Mouse (Mus musculus) embryonic facial prominence, embryonic 15.5 days (tissue): Measurements from ENCODE around the gene Olfr1487. TPM values are rescaled to one million over a fixed set of nuclear protein-coding genes. Genes with fewer than 3 reads are reported as not detected.
"Not testable (repeated sequence)": the region's sequence is repeated elsewhere in the genome, so short reads cannot be mapped to it uniquely, and the experiment has no call there.

ENCODE experiments used
- ATAC-seq: fragments of 200-750 bp; cut with Nextera tagmentation; 2 replicates; pipeline ENCODE4 v1.8.0; 2017; ENCODE audit warnings: low read depth, moderate TSS enrichment; ENCODE audit not compliant: insufficient number of reproducible peaks, low FRiP score, low TSS enrichment
- H3K27ac ChIP-seq: fragments of 300-500 bp; sonication (generic); replicated peaks from 2 replicates; pipeline ENCODE4 v1.5.1; 2015; ENCODE audit warnings: mild to moderate bottlenecking, inconsistent platforms
- H3K27me3 ChIP-seq: fragments of 300-500 bp; sonication (generic); 2 replicates; pipeline ENCODE4 v1.6.1; 2015; ENCODE audit warnings: inconsistent platforms
- H3K36me3 ChIP-seq: fragments of 300-500 bp; sonication (generic); 2 replicates; pipeline ENCODE4 v1.6.1; 2015; ENCODE audit warnings: mild to moderate bottlenecking, inconsistent platforms
- H3K4me1 ChIP-seq: fragments of 300-500 bp; sonication (generic); 2 replicates; pipeline ENCODE4 v1.6.1; 2015; ENCODE audit warnings: inconsistent platforms
- H3K4me2 ChIP-seq: fragments of 300-500 bp; sonication (generic); replicated peaks from 2 replicates; pipeline ENCODE4 v1.6.1; 2015; ENCODE audit warnings: mild to moderate bottlenecking, inconsistent platforms
- H3K4me3 ChIP-seq: fragments of 300-500 bp; sonication (generic); replicated peaks from 2 replicates; pipeline ENCODE4 v1.5.1; 2015; ENCODE audit warnings: mild to moderate bottlenecking, inconsistent platforms
- H3K9ac ChIP-seq: fragments of 300-500 bp; sonication (generic); 2 replicates; pipeline ENCODE4 v1.6.1; 2015; ENCODE audit warnings: inconsistent platforms
- H3K9me3 ChIP-seq: fragments of 300-500 bp; sonication (generic); replicated peaks from 2 replicates; pipeline ENCODE4 v1.6.1; 2016; ENCODE audit warnings: inconsistent platforms
- WGBS: fragments of 180-500 bp; shearing (Covaris S2); methylation state at CpG from one replicate; pipeline ENCODE4 v1.1.7; 2015; 5-methylcytosine and 5-hydroxymethylcytosine counted together
- microRNA-seq: library from miRNA; unstranded; fragments of <30 nt; microRNA quantifications from one replicate; pipeline ENCODE4, GENCODE M21; 2016; ENCODE audit warnings: borderline number of aligned reads
- polyA plus RNA-seq: library from polyadenylated mRNA; unstranded; fragments of >200 nt; fragmentation: Nextera tagmentation; extraction: Ambion mirVana; gene quantifications from 2 replicates; pipeline ENCODE4 v1.2.1, GENCODE M21; 2015

The Olfr1487 gene
- not detected in 2 replicates for polyA plus RNA-seq

GRCm38 (mm10) chr19:13617075-13617474 is at the start of gene Olfr1487:
Gene Olfr1487, plus strand, starts transcription at chr19:13617375.
- not testable (repeated sequence) for H3K9ac ChIP-seq, ATAC-seq, H3K4me1 ChIP-seq, H3K27me3 ChIP-seq, H3K36me3 ChIP-seq, H3K9me3 ChIP-seq, H3K27ac ChIP-seq, H3K4me2 ChIP-seq, H3K4me3 ChIP-seq
- WGBS = 80% methylated on average over 2 of the region's 2 CpGs

- no peaks in the 10 kb centered on the region for H3K4me1 ChIP-seq
- H3K9ac ChIP-seq = no peak within 1 kb of the TSS
- H3K9me3 ChIP-seq = no peaks in the 10 kb centered on the region
- WGBS = 86% methylated on average over 1 of the region's 1 CpGs
- H3K27me3 ChIP-seq = no peaks in the 10 kb centered on the region
- ATAC-seq = no peak
- H3K27ac ChIP-seq = no peak within 1 kb of the TSS
- no peak within 1 kb of the TSS for H3K4me2 ChIP-seq
- H3K36me3 ChIP-seq = no peaks in the 10 kb centered on the region
- H3K4me3 ChIP-seq = no peak within 1 kb of the TSS
Measured at GRCm38 (mm10) chr19:13583211-13583610, 34.0 kb upstream of the Olfr1487 start, which contains the start of gene Olfr1484. Gene Olfr1484, plus strand, starts transcription at chr19:13583511.

GRCm38 (mm10) chr19:13631321-13631720 is 14.1 kb downstream of the Olfr1487 start, which contains the start of gene Olfr1489:
Gene Olfr1489, plus strand, starts transcription at chr19:13631621.
- Histone ChIP-seq H3K4me3 (no peak within 1 kb of the TSS), H3K27me3 (no peaks in the 10 kb centered on the region), H3K9ac (no peak within 1 kb of the TSS), H3K4me2 (no peak within 1 kb of the TSS), H3K27ac (no peak within 1 kb of the TSS), H3K36me3 (no peaks in the 10 kb centered on the region), H3K4me1 (no peaks in the 10 kb centered on the region), H3K9me3 (no peaks in the 10 kb centered on the region)
- WGBS = 82% methylated on average over 1 of the region's 1 CpGs
- ATAC-seq = no peak

- no peak for ATAC-seq
- Histone ChIP-seq H3K4me1 (no peaks in the 10 kb centered on the region), H3K36me3 (no peaks in the 10 kb centered on the region), H3K9me3 (no peaks in the 10 kb centered on the region), H3K27me3 (no peaks in the 10 kb centered on the region), H3K27ac (no peak within 1 kb of the TSS), H3K4me2 (no peak within 1 kb of the TSS), H3K9ac (no peak within 1 kb of the TSS), H3K4me3 (no peak within 1 kb of the TSS)
- 64% methylated on average over 1 of the region's 1 CpGs for WGBS
Measured at GRCm38 (mm10) chr19:13650791-13651190, 33.6 kb downstream of the Olfr1487 start, which contains the start of gene Olfr1490. Gene Olfr1490, plus strand, starts transcription at chr19:13651091.

Small RNA genes within 50 kb of the gene (microRNA-seq; reads per million reads assigned to microRNA genes)
- gene Gm22323 (not detected), gene Gm23931 (not detected)

Other genes with a start within 250 kb of the Olfr1487 start
- not detected in 2 replicates for gene Olfr1469, start 209.5 kb upstream of the Olfr1487 start, polyA plus RNA-seq
- not detected in 2 replicates for gene Olfr1471, start 174.0 kb upstream of the Olfr1487 start, polyA plus RNA-seq
- gene Olfr1472, start 161.3 kb upstream of the Olfr1487 start, polyA plus RNA-seq = not detected in 2 replicates
- gene Olfr1474, start 147.8 kb upstream of the Olfr1487 start, polyA plus RNA-seq = not detected in 2 replicates
- gene Olfr1475, start 137.2 kb upstream of the Olfr1487 start, polyA plus RNA-seq = not detected in 2 replicates
- not detected in 2 replicates for gene Olfr1477, start 116.8 kb upstream of the Olfr1487 start, polyA plus RNA-seq
- not detected in 2 replicates for gene Olfr1480, start 89.5 kb upstream of the Olfr1487 start, polyA plus RNA-seq
- not detected in 2 replicates for gene Olfr1484, start 33.9 kb upstream of the Olfr1487 start, polyA plus RNA-seq
- 0.05 TPM in 1 of 2 replicates, not detected in the other for gene Olfr1489, start 14.2 kb downstream of the Olfr1487 start, polyA plus RNA-seq
- not detected in 2 replicates for gene Olfr1490, start 33.7 kb downstream of the Olfr1487 start, polyA plus RNA-seq
- gene Olfr1491, start 79.9 kb downstream of the Olfr1487 start, polyA plus RNA-seq = not detected in 2 replicates
- gene Olfr1493-ps1, start 105.9 kb downstream of the Olfr1487 start, polyA plus RNA-seq = not detected in 2 replicates
- gene Olfr1494, start 122.4 kb downstream of the Olfr1487 start, polyA plus RNA-seq = not detected in 2 replicates
- gene Olfr1495, start 147.2 kb downstream of the Olfr1487 start, polyA plus RNA-seq = 0.09 TPM in 1 of 2 replicates, not detected in the other
- not detected in 2 replicates for gene Olfr1496, start 160.5 kb downstream of the Olfr1487 start, polyA plus RNA-seq
- gene Olfr1497, start 180.8 kb downstream of the Olfr1487 start, polyA plus RNA-seq = 0.24 TPM in 1 of 2 replicates, not detected in the other
- gene Olfr1499, start 202.1 kb downstream of the Olfr1487 start, polyA plus RNA-seq = not detected in 2 replicates
- gene Olfr1500, start 213.1 kb downstream of the Olfr1487 start, polyA plus RNA-seq = 0.16 and 0.23 TPM in 2 replicates
- gene Olfr1501, start 233.3 kb downstream of the Olfr1487 start, polyA plus RNA-seq = 0.04 and 0.25 TPM in 2 replicates
- gene Olfr1502, start 244.4 kb downstream of the Olfr1487 start, polyA plus RNA-seq = not detected in 2 replicates